Mouse (Mus musculus): Measurements from ENCODE around the gene Aldob.
A peak's percentile ranks its signal among the peaks of the same experiment; 100 is the strongest.

Gene Aldob

GRCm38 (mm10) chr4:49549383-49549782 is at the start of gene Aldob:
Gene Aldob (minus strand): TSS chr4:49549546.
- DNase-seq (ENCODE audit: low spot score in 2 of 2) = no peak

GRCm38 (mm10) chr4:49597183-49598100 is 48.1 kb upstream of the Aldob start, which contains the start of gene Tmem246:
Gene Tmem246 (minus strand): TSS chr4:49597876.
- peak; percentile 5 to 7 for DNase-seq (ENCODE audit: low spot score in 2 of 2)

GRCm38 (mm10) chr4:49596846-49597182 is 47.5 kb upstream of the Aldob start:
- no peak for DNase-seq (ENCODE audit: low spot score in 2 of 2)

GRCm38 (mm10) chr4:49590152-49590551 is 40.8 kb upstream of the Aldob start:
- DNase-seq (ENCODE audit: low spot score in 2 of 2) = no peak

- no peak for DNase-seq (ENCODE audit: low spot score in 2 of 2)
Measured at GRCm38 (mm10) chr4:49586811-49587210, 37.5 kb upstream of the Aldob start.

- DNase-seq (ENCODE audit: low spot score in 2 of 2) = no peak
Measured at GRCm38 (mm10) chr4:49585524-49586101, 36.3 kb upstream of the Aldob start.

- no peak for DNase-seq (ENCODE audit: low spot score in 2 of 2)
Measured at GRCm38 (mm10) chr4:49583965-49584831, 34.9 kb upstream of the Aldob start.

GRCm38 (mm10) chr4:49581256-49581655 is 31.9 kb upstream of the Aldob start:
- no peak for DNase-seq (ENCODE audit: low spot score in 2 of 2)

GRCm38 (mm10) chr4:49572194-49572593 is 22.8 kb upstream of the Aldob start:
- DNase-seq (ENCODE audit: low spot score in 2 of 2) = no peak

- DNase-seq (ENCODE audit: low spot score in 2 of 2) = peak; percentile 17 to 55
Measured at GRCm38 (mm10) chr4:49567613-49568012, 18.3 kb upstream of the Aldob start.

GRCm38 (mm10) chr4:49559915-49560772 is 10.8 kb upstream of the Aldob start:
- no peak for DNase-seq (ENCODE audit: low spot score in 2 of 2)

- no peak for DNase-seq (ENCODE audit: low spot score in 2 of 2)
Measured at GRCm38 (mm10) chr4:49558181-49558580, 8.8 kb upstream of the Aldob start.

GRCm38 (mm10) chr4:49557375-49557774 is 8.0 kb upstream of the Aldob start:
- no peak for DNase-seq (ENCODE audit: low spot score in 2 of 2)

- no peak for DNase-seq (ENCODE audit: low spot score in 2 of 2)
Measured at GRCm38 (mm10) chr4:49553380-49553779, 4.0 kb upstream of the Aldob start.

GRCm38 (mm10) chr4:49547544-49548219 is 1.7 kb downstream of the Aldob start:
- DNase-seq (ENCODE audit: low spot score in 2 of 2) = no peak

- DNase-seq (ENCODE audit: low spot score in 2 of 2) = no peak
Measured at GRCm38 (mm10) chr4:49546873-49547543, 2.3 kb downstream of the Aldob start.

GRCm38 (mm10) chr4:49546026-49546425 is 3.3 kb downstream of the Aldob start:
- no peak for DNase-seq (ENCODE audit: low spot score in 2 of 2)

GRCm38 (mm10) chr4:49540966-49541365 is 8.4 kb downstream of the Aldob start:
- no peak for DNase-seq (ENCODE audit: low spot score in 2 of 2)

- DNase-seq (ENCODE audit: low spot score in 2 of 2) = no peak
Measured at GRCm38 (mm10) chr4:49539665-49540064, 9.7 kb downstream of the Aldob start.

- no peak for DNase-seq (ENCODE audit: low spot score in 2 of 2)
Measured at GRCm38 (mm10) chr4:49536671-49537070, 12.7 kb downstream of the Aldob start.
